Mouse (Mus musculus) large intestine, adult 2 months (tissue): ENCODE data around the gene Grik4. TPM values are rescaled to one million over a fixed set of nuclear protein-coding genes. Genes with fewer than 3 reads are reported as not detected.

Experiments
- DNase-seq: peaks from one replicate; pipeline ENCODE4 v3.0.0-alpha.2; 2012; ENCODE audit warnings: low read depth, low spot score
- WGBS: fragments of 180-500 bp; shearing (Covaris S2); methylation state at CpG from one replicate; pipeline ENCODE4 v1.1.7; 2018; 5-methylcytosine and 5-hydroxymethylcytosine counted together
- polyA plus RNA-seq: library from polyadenylated mRNA; depleted of rRNA; stranded (reverse); fragments of >200 nt; gene quantifications from 2 replicates; pipeline ENCODE4 v1.2.3, GENCODE M21; 2012; rRNA removed

Gene Grik4
- polyA plus RNA-seq, 1 experiment = 0.42 TPM

DNA sequence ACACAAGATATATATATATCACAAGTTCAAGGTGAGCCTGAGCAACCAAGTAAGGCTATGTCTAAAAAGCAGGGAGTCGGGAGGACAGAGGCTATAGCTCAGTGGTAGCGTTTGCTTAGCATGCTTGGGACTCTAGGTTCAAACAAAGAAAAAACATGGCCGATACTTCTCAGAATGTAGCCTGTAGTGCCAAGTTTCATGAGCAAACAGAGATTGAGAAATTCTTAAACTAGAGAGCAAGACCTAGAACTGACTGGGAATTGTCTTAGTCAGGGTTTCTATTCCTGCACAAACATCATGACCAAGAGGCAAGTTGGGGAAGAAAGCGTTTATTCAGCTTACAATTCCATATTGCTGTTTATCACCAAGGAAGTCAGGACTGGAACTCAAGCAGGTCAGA, 468.1 kb downstream of the Grik4 start:
- no peak for DNase-seq
- 54% methylated on average over 4 of the region's 4 CpGs for WGBS

DNA sequence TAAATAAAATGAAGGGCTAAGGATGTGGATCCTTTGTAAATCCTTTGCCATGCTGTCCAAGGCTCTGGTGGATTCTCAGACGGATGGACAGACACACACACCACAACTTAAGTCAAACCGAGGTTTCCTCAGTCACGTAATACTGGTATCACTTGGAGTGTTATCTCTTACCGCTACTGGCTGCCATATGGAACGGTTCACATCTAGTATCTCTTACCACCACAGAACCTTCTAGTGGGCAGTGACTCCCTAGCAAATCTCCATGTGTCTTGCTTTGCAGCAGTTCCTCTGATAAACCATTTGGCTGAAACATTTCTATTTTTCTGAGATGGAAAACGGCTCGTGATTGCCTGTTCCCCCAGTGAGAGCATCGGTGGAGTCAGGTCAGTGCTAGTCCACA, 470.0 kb downstream of the Grik4 start:
- 82% methylated on average over 8 of the region's 8 CpGs for WGBS
- DNase-seq = no peak

DNA sequence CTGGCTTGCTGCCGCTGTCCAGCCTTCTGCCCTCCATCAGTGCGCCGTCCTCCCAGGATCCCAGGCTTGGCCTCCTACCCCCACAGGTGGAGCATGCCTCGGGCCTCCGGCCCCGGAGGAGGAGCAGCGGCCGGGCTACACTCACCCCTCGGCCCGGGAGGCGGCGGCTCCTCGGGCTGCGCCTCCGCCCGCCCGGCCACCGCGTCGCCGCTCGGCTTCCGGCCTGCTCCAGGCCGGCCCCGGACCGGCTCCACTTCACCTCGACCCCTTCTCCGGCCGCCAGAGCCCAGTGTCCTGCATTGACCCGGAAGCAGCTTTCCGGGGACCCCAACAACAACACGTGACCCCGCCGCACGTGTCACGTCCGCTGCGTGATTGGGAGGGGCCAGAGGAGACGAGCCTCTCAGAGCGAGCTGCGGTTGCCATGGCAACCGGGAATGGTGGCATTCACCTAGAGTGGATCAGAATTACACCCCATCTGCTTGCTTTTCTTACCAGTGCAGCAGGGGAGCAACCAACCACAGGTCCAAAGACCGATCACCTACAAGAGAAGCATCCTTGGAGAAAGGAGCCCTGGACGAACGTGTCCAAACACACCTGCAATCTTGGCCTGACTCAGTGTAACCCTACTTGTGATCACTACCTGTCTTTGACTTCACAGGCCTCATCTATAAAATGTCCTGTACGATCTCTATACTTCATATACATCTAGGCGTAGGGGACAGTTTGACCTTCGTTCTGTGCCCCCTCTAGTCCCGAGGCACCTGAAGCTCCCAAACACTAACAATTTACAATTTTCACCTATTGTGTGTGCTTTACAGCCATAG, 472.2 kb downstream of the Grik4 start:
- WGBS = 7% methylated on average over 49 of the region's 49 CpGs
- peak; percentile 58 for DNase-seq

DNA sequence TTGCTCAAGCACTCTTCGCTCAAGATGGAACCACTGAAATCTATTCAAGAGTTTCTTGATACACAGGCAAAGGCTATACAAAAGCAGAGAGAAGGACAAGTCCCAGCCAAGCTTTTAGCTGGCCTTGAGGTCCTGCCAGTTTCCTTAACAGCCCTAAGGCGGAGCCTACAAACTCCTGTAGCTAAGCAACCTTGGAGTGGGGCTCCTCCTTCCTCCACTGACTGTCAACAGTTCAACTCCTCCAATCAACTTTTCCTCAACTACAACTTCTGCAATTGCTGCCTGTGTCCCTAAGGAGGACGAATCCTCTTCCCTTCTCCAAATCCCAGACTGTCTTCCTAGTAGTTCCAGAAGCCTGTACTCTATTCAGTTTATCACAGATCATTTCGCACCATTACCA, 473.1 kb downstream of the Grik4 start:
- peak; percentile 70 for DNase-seq
- WGBS = 18% methylated on average over 4 of the region's 4 CpGs

DNA sequence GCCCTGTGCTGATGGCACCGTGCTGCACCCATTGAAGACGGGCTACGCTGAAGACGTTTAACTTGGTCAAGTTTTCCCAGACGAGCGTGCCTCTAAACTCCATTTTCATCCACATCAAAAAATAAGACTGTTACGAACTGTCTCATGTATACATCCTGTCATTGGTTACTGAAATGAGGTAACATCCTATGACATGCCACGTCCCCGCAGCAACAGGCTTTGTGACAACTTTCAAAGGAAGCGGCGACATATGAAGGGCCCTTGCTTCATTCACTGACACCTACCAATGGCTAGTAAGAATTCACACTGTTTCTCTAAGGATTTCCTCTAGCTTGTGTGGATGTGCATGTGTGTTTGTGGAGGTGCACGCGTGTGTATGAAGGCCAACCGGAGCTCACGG, 475.0 kb downstream of the Grik4 start:
- DNase-seq = no peak
- 95% methylated on average over 15 of the region's 15 CpGs for WGBS

DNA sequence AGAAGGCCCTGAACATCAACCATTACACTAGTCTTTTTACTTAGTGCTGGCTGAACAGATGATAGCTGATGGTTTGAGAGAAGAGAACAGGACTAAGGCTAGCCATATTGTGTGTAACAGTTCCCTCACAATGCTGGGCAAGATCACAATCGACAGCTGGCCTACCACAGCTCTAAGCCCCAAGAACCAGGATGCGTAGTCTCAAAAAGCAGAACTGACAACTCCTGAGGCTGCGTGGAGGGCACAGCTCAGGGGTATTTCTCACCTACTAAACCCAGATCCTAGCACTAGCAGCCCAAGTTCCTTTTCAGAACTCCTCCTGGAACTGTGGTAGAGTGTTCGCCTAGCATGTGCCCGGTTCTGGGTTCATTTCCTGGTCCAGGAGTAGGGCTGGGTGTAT, 475.9 kb downstream of the Grik4 start:
- DNase-seq = no peak
- 80% methylated on average over 5 of the region's 5 CpGs for WGBS

Other genes starting within 250 kb of the Grik4 start
- 7.8 and 11.5 TPM in 2 replicates for gene Arhgef12, start 162.7 kb upstream of the Grik4 start, polyA plus RNA-seq
- 0.60 and 0.97 TPM in 2 replicates for gene Tmem136, start 172.1 kb upstream of the Grik4 start, polyA plus RNA-seq